Mouse (Mus musculus) forebrain, embryonic 16.5 days (tissue): ENCODE measurements at regions not wholly inside any gene's neighbourhood (a gene's known extent, or its start where the extent isn't known, plus 50 kb on each side); places are given as distances from the start of the nearest gene placed in this dataset.

Experiments used
- ATAC-seq: fragments of 200-750 bp; cut with Nextera tagmentation; 2 replicates; pipeline ENCODE4 v1.8.0; 2017; ENCODE audit warnings: mild to moderate bottlenecking, moderate library complexity
- H3K27ac ChIP-seq: fragments of 300-500 bp; sonication (generic); 2 replicates; pipeline ENCODE4 v1.5.1; 2014; ENCODE audit warnings: low read length, control low read depth
- H3K27me3 ChIP-seq: fragments of 300-500 bp; sonication (generic); replicated peaks from 2 replicates; pipeline ENCODE4 v1.6.1; 2014; ENCODE audit warnings: low read length; ENCODE audit not compliant: control insufficient read depth, insufficient read depth
- H3K36me3 ChIP-seq: fragments of 300-500 bp; sonication (generic); 2 replicates; pipeline ENCODE4 v1.6.1; 2014; ENCODE audit not compliant: control insufficient read depth, insufficient read depth
- H3K4me1 ChIP-seq: fragments of 300-500 bp; sonication (generic); replicated peaks from 2 replicates; pipeline ENCODE4 v1.6.1; 2014; ENCODE audit warnings: low read length; ENCODE audit not compliant: control insufficient read depth, insufficient read depth
- H3K4me2 ChIP-seq: fragments of 300-500 bp; sonication (generic); 2 replicates; pipeline ENCODE4 v1.6.1; 2014; ENCODE audit warnings: mild to moderate bottlenecking, low read length, control low read depth
- H3K4me3 ChIP-seq: fragments of 300-500 bp; sonication (generic); replicated peaks from 2 replicates; pipeline ENCODE4 v1.5.1; 2014; ENCODE audit warnings: mild to moderate bottlenecking, low read length, control low read depth
- H3K9ac ChIP-seq: fragments of 300-500 bp; sonication (generic); replicated peaks from 2 replicates; pipeline ENCODE4 v1.6.1; 2014; ENCODE audit warnings: low read depth, low read length, control low read depth
- H3K9me3 ChIP-seq: fragments of 300-500 bp; sonication (generic); 2 replicates; pipeline ENCODE4 v1.6.1; 2016; ENCODE audit warnings: low read length; ENCODE audit not compliant: control insufficient read depth
- WGBS: fragments of 180-500 bp; shearing (Covaris S2); extraction: QIAGEN DNeasy Blood & Tissue Kit; methylation state at CpG from one replicate; pipeline ENCODE4 v1.1.7; 2014; 5-methylcytosine and 5-hydroxymethylcytosine counted together

DNA sequence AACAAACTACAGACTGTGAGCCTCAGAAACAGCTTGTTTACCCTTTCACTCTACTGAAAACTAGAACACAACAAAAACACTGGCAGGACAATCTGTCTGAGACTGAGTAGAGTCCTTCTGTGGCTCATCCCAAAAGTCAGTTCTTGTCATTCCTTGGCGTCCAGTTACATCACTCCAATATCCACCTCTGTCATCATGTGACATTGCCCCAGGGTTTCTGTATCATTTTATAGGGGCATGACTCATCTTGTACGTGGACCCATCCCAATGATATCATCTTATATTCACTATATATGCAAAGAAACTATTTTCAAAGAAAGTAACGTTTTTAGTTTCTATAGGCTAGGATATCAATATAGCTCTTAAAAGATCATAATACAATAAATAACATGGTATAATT, 152.3 kb downstream of the Dkk2 start:
- no peaks in the 10 kb centered on the region for H3K27me3 ChIP-seq
- H3K9me3 ChIP-seq, result no peaks in the 10 kb centered on the region
- no peak overlapping the region for H3K4me3 ChIP-seq
- 84% methylated on average over 3 of the region's 3 CpGs for WGBS
- no peak overlapping the region for H3K9ac ChIP-seq
- no peaks in the 10 kb centered on the region for H3K36me3 ChIP-seq
- no peak overlapping the region for H3K4me2 ChIP-seq
- no peaks in the 10 kb centered on the region for H3K4me1 ChIP-seq
- no peak overlapping the region for H3K27ac ChIP-seq
- no peak for ATAC-seq

DNA sequence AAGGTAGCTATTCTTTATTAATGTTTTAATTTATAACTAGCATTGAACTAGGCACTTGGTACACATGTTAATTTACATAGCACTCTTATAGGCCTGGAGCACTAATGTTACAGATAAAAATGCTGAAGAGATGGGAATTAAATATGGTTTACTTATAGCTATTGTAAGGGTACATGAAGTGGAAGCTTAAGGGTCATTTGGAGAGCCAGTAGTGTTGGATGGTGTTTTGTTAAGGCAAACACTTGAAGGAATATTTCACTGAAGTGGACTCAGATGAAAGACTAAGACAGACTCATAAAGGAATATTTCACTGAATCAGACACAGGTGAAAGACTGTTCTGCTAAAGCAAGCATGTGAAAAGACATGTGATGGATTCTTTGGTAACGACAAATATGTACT, 172.7 kb downstream of the Dkk2 start:
- Histone ChIP-seq H3K9ac (no peak overlapping the region), H3K27ac (no peak overlapping the region), H3K9me3 (no peaks in the 10 kb centered on the region), H3K27me3 (no peaks in the 10 kb centered on the region), H3K4me3 (no peak overlapping the region), H3K4me1 (no peaks in the 10 kb centered on the region), H3K36me3 (no peaks in the 10 kb centered on the region), H3K4me2 (no peak overlapping the region)
- WGBS, result 75% methylated on average over 1 of the region's 1 CpGs
- ATAC-seq, result no peak

DNA sequence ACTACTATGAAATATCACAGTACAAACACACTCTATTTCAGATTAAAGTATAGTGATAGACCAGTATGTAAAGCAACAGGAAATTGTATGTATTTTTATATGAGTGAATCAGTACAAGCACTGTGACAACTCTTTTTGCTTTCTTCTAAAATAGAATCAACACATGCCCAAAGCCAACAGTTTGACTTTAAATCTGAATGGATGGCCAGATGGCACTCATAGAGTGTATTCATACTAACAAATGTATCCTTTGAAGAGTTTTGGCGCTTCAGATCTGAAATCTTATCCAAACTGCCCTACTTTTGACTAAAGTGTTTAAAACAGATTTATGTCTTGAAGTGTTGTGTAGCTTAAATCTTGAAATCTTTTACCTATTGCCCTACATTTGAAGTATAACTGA, 184.5 kb downstream of the Dkk2 start:
- Histone ChIP-seq H3K9me3 (no peaks in the 10 kb centered on the region), H3K4me3 (no peak overlapping the region), H3K27me3 (no peaks in the 10 kb centered on the region), H3K27ac (no peak overlapping the region), H3K36me3 (no peaks in the 10 kb centered on the region), H3K4me1 (no peaks in the 10 kb centered on the region), H3K4me2 (no peak overlapping the region), H3K9ac (no peak overlapping the region)
- WGBS, result 71% methylated on average over 1 of the region's 1 CpGs
- peak; percentile 62 for ATAC-seq

DNA sequence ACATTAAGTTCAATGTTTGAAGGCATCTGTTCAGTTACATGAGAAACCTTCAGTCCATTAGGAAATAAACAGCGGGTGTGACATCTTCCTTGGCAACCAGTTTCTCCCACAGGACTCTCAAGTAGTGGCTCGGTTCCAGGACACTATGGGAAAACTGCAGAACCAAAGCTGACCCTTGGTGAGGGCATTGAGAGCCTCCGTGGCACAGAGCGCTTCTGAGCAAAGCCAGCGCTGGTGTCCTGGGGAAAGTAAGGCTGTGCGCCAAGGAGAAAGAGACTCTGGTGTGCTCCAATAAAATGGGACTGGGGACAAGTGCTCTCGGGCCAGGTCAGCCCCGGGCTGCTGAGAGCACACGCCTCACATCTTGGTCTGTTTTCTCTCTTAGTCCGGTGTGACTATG, 189.7 kb downstream of the Dkk2 start:
- no peaks in the 10 kb centered on the region for H3K27me3 ChIP-seq
- ATAC-seq, result no peak
- no peaks in the 10 kb centered on the region for H3K36me3 ChIP-seq
- WGBS, result 79% methylated on average over 10 of the region's 10 CpGs
- H3K9me3 ChIP-seq, result no peaks in the 10 kb centered on the region
- no peak overlapping the region for H3K4me3 ChIP-seq
- H3K4me1 ChIP-seq, result no peaks in the 10 kb centered on the region
- no peak overlapping the region for H3K9ac ChIP-seq
- no peak overlapping the region for H3K4me2 ChIP-seq
- no peak overlapping the region for H3K27ac ChIP-seq

DNA sequence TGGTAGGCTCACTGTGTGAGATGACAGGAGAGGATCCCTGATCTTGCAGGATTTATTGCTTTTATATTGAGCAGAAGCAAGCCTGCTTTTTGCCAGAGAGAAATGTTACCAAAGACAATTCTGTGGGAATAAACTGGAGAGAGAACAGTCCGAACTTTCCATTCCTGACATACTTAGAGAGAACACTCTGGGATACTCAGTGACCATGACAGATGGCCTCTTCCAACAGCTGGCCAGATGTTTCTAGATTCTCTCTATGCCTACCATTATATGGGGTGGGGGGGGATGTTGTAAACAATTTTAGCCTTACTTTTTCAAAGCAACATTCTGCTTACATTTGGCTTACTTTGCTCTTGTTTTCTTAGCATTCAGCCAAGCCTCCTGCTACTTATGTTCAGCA, 192.7 kb downstream of the Dkk2 start:
- Histone ChIP-seq H3K4me1 (no peaks in the 10 kb centered on the region), H3K9me3 (no peaks in the 10 kb centered on the region), H3K4me2 (no peak overlapping the region), H3K27ac (no peak overlapping the region), H3K9ac (no peak overlapping the region), H3K4me3 (no peak overlapping the region), H3K36me3 (no peaks in the 10 kb centered on the region), H3K27me3 (no peaks in the 10 kb centered on the region)
- WGBS, result 96% methylated on average over 1 of the region's 1 CpGs
- no peak for ATAC-seq

DNA sequence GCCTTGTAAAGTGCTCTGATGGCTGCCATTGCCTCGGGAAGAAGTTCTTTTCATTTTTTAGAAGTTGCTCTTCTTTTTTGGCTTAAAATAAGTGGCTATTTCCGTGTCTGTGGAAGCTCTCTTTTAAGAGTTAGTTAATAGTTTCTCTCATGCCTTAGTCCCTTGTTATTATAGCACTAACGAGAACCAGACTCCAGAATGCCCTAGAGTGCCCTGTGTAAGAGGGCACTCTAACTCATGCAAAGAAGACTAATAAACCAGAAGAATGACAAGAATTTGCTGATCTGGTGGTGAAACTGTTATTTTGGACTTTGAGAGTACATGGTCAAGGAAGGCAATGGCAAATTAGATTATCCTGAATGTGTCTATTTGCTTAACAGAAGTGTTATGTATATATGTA, 202.6 kb downstream of the Dkk2 start:
- no peaks in the 10 kb centered on the region for H3K4me1 ChIP-seq
- no peaks in the 10 kb centered on the region for H3K9me3 ChIP-seq
- no peak for ATAC-seq
- 31% methylated on average over 3 of the region's 3 CpGs for WGBS
- no peaks in the 10 kb centered on the region for H3K36me3 ChIP-seq
- no peaks in the 10 kb centered on the region for H3K27me3 ChIP-seq
- no peak overlapping the region for H3K4me3 ChIP-seq
- no peak overlapping the region for H3K27ac ChIP-seq
- H3K4me2 ChIP-seq, result no peak overlapping the region
- no peak overlapping the region for H3K9ac ChIP-seq

DNA sequence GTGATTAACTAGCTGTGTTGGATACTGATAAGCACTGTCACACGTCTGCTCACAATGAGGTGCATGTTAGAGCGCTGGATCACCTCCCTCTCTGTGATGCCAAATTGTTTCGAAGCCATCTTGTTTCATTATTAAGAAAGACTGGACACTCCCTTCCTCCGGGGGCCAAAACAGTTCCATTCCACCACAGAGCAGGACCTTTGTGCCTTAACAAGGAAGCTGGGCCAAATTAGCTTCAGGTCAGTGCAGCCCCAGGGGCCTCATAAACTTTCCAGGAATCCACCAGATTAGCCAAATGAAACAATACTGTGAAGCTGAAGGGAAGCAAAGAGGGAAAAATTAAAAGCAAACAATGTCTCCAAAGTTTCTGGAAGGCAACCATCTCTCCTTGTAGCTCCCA, 241.9 kb downstream of the Dkk2 start:
- WGBS, result 63% methylated on average over 4 of the region's 4 CpGs

DNA sequence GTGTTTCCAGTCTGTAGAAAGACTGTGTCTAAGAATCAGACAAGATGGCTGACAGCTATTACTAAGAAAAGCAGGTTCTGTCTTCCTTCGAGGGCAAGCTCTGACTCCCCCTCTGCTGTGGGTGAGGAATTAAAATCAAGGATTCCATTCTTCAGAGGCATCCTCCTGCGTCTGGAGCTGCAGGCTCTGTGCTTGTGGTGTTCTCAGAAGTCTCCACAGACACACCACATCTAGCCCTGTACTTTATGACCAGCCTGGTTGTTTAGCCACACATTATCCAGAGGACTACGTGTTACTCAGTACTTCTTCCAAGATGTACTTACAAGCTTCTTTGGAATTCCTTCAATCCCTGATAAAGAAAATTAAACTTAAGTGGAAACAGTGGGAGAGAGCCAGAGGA, 258.5 kb downstream of the Dkk2 start:
- H3K9ac ChIP-seq, result no peak overlapping the region
- no peak overlapping the region for H3K27ac ChIP-seq
- H3K4me3 ChIP-seq, result no peak overlapping the region
- H3K27me3 ChIP-seq, result no peaks in the 10 kb centered on the region
- H3K9me3 ChIP-seq, result no peaks in the 10 kb centered on the region
- ATAC-seq, result no peak
- WGBS, result 55% methylated on average over 3 of the region's 3 CpGs
- no peaks in the 10 kb centered on the region for H3K36me3 ChIP-seq
- no peak overlapping the region for H3K4me2 ChIP-seq
- no peaks in the 10 kb centered on the region for H3K4me1 ChIP-seq

More for the DNA sequence above, 241.9 kb downstream of the Dkk2 start:
- Histone ChIP-seq H3K36me3 (no peaks in the 10 kb centered on the region), H3K9ac (no peak overlapping the region), H3K27me3 (no peaks in the 10 kb centered on the region), H3K4me3 (no peak overlapping the region), H3K27ac (no peak overlapping the region), H3K4me1 (no peaks in the 10 kb centered on the region), H3K9me3 (no peaks in the 10 kb centered on the region), H3K4me2 (no peak overlapping the region)
- no peak for ATAC-seq

DNA sequence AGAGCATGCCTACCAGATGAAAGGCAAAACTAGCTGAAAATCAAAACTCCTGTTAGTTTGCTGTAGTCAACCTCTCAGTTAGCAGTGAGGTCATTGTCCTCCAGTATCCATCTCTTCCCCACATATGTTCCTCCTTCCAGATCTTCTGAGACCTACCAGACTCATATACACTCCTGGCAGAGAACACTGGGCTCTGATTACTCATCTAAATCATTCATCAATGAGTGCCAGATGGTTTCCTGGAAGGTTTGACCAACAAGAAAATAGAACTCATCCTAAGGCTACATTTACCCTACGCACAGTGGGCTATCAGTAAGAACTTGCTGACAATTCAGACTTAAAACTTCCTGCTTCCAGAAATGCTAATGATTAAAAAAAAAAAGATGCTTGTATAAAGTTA, 260.8 kb downstream of the Dkk2 start:
- WGBS, result 95% methylated on average over 1 of the region's 1 CpGs
- no peak overlapping the region for H3K27ac ChIP-seq

DNA sequence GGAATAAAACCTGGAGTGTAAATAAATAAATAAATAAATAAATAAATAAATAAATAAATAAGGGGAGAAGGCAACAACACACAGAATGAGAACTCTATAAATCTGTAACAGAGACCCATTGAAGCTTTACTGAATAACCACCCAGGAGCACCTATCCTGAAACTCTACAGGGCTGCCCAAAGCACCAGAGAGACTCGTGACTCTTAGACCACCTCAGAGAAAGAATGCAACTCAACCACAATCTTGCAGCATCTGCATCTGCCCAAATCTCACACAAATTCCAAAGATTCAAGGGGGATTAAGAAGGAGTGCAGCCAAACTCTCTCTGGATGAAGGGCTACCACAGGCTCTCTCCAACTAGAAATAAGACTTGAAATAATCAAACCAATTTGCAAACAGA, 264.5 kb downstream of the Dkk2 start:
- H3K4me1 ChIP-seq, result no peaks in the 10 kb centered on the region
- H3K9ac ChIP-seq, result no peak overlapping the region
- 72% methylated on average over 1 of the region's 1 CpGs for WGBS
- H3K9me3 ChIP-seq, result no peaks in the 10 kb centered on the region
- no peak overlapping the region for H3K4me3 ChIP-seq
- no peak for ATAC-seq
- no peak overlapping the region for H3K27ac ChIP-seq
- H3K36me3 ChIP-seq, result no peaks in the 10 kb centered on the region
- H3K4me2 ChIP-seq, result no peak overlapping the region
- no peaks in the 10 kb centered on the region for H3K27me3 ChIP-seq

More for the DNA sequence above, 260.8 kb downstream of the Dkk2 start:
- no peaks in the 10 kb centered on the region for H3K9me3 ChIP-seq
- H3K4me3 ChIP-seq, result no peak overlapping the region
- no peak for ATAC-seq
- no peaks in the 10 kb centered on the region for H3K4me1 ChIP-seq
- H3K36me3 ChIP-seq, result no peaks in the 10 kb centered on the region
- H3K27me3 ChIP-seq, result no peaks in the 10 kb centered on the region
- H3K9ac ChIP-seq, result no peak overlapping the region
- no peak overlapping the region for H3K4me2 ChIP-seq
